Mouse (Mus musculus) hindbrain, embryonic 16.5 days (tissue): ENCODE measurements around the gene Kat6b. TPM values are rescaled to one million over a fixed set of nuclear protein-coding genes. Genes with fewer than 3 reads are reported as not detected.

Experiments used
- ATAC-seq: fragments of 200-750 bp; cut with Nextera tagmentation; 2 replicates; pipeline ENCODE4 v1.8.0; 2017; ENCODE audit warnings: moderate TSS enrichment, moderate library complexity
- H3K27ac ChIP-seq: fragments of 300-500 bp; sonication (generic); 2 replicates; pipeline ENCODE4 v1.5.1; 2014; ENCODE audit warnings: low read depth, mild to moderate bottlenecking, control low read depth, low read length, moderate library complexity
- H3K27me3 ChIP-seq: fragments of 300-500 bp; sonication (generic); replicated peaks from 2 replicates; pipeline ENCODE4 v1.6.1; 2014; ENCODE audit warnings: low read length; ENCODE audit not compliant: control insufficient read depth, insufficient read depth
- H3K36me3 ChIP-seq: fragments of 300-500 bp; sonication (generic); 2 replicates; pipeline ENCODE4 v1.6.1; 2014; ENCODE audit warnings: mild to moderate bottlenecking, low read length, moderate library complexity, mixed read lengths; ENCODE audit not compliant: control insufficient read depth, insufficient read depth
- H3K4me1 ChIP-seq: fragments of 300-500 bp; sonication (generic); 2 replicates; pipeline ENCODE4 v1.6.1; 2014; ENCODE audit warnings: low read depth, low read length; ENCODE audit not compliant: control insufficient read depth, insufficient read depth
- H3K4me2 ChIP-seq: fragments of 300-500 bp; sonication (generic); 2 replicates; pipeline ENCODE4 v1.6.1; 2014; ENCODE audit warnings: mild to moderate bottlenecking, low read length, control low read depth, moderate library complexity
- H3K4me3 ChIP-seq: fragments of 300-500 bp; sonication (generic); 2 replicates; pipeline ENCODE4 v1.5.1; 2014; ENCODE audit warnings: mild to moderate bottlenecking, low read length, control low read depth, moderate library complexity
- H3K9ac ChIP-seq: fragments of 300-500 bp; sonication (generic); 2 replicates; pipeline ENCODE4 v1.6.1; 2014; ENCODE audit warnings: low read depth, mild to moderate bottlenecking, control low read depth, low read length, moderate library complexity
- H3K9me3 ChIP-seq: fragments of 300-500 bp; sonication (generic); 2 replicates; pipeline ENCODE4 v1.6.1; 2014; ENCODE audit warnings: mild to moderate bottlenecking, low read length, moderate library complexity; ENCODE audit not compliant: control insufficient read depth
- WGBS: fragments of 180-500 bp; shearing (Covaris S2); extraction: QIAGEN DNeasy Blood & Tissue Kit; methylation state at CpG from one replicate; pipeline ENCODE4 v1.1.7; 2014; 5-methylcytosine and 5-hydroxymethylcytosine counted together
- polyA plus RNA-seq: library from polyadenylated mRNA; unstranded; fragments of >200 nt; fragmentation: Nextera tagmentation; extraction: Ambion mirVana; gene quantifications from 2 replicates; pipeline ENCODE4 v1.2.1, GENCODE M21; 2015

Kat6b gene
- polyA plus RNA-seq, 1 experiment from 2014 or later: 14.2 TPM

DNA sequence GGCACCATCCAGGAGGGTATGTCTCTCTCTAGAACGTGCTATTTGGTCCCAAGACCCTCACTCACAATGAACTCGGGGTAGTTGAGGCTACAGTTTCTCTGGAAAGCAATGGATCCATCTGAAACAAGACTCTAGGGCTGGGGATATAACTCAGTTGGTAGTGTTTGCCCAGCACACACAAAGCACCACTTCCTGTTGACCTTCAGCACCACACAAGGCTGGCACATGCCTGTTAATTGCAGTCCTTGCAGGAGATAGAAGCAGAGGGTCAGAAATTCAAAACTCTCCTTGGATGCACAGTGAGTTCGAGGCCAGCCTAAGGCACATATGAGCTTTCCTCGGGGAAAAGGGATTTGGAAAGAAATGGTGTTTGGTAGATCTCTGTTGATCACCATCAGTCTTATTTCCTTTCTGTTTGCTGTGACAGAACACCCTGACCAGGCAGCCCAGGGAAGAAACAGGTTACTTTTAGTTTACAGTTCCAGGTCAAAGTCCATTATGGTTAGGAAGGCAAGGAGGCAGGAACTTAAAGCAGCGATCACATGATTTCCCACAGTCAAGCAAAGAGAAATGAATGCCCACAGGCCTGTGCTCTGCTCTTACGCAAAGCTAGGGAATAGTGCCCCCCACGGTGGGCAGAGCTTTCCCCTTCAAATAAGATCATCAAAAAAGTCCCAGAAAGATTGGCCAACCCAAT lies 25.4 kb upstream of the Kat6b start:
- Histone ChIP-seq H3K36me3 (no peaks in the 10 kb centered on the region), H3K4me2 (no peak overlapping the region)
- no peak for ATAC-seq

DNA sequence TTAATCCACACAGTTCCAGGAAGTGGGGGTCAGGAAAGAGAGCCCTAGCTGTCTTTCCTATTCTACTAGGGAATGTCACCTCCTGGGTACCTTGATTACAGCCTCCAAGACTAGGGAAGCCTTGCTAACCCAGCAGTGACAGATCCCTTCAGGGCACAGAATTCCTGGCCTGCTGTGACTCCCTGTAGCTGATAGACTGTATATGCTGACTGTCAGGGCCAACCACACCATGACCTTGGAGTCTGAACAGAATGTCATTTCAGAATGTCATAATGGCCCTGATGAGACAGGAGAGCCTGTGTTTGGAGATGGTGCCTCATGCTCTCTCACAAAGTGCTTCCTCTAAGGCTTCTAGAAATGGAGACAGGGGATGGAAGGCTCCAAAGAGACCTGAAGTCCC lies 24.7 kb upstream of the Kat6b start:
- Histone ChIP-seq H3K4me1 (no peaks in the 10 kb centered on the region), H3K9ac (no peak overlapping the region), H3K36me3 (no peaks in the 10 kb centered on the region), H3K9me3 (no peaks in the 10 kb centered on the region), H3K4me3 (no peak overlapping the region), H3K27ac (no peak overlapping the region), H3K4me2 (no peak overlapping the region), H3K27me3 (no peaks in the 10 kb centered on the region)
- ATAC-seq: no peak

More for the DNA sequence above, 25.4 kb upstream of the Kat6b start:
- no peak overlapping the region for H3K9ac ChIP-seq
- H3K4me1 ChIP-seq: no peaks in the 10 kb centered on the region
- 93% methylated on average over 7 of the region's 7 CpGs for WGBS
- H3K4me3 ChIP-seq: no peak overlapping the region
- H3K9me3 ChIP-seq: no peaks in the 10 kb centered on the region
- no peaks in the 10 kb centered on the region for H3K27me3 ChIP-seq
- H3K27ac ChIP-seq: no peak overlapping the region

DNA sequence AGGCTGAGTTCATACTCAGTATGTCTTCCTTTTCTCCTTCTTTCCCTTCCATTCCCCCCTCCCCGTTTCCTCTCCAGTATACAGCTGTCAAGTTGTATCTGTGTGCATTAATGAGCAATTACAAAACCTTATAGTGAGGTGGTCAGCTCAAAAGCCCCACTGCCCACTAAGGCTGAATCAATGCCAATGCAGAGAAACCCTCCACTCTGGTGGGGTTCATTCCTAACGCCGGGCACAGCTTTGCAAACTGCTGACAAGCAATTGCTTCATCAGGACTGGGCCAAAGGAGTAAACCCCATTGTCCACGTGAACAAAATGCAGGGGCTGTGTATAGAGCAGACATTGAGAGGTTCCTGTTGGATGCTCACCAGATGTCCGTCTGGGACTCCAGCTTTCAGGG lies 23.4 kb upstream of the Kat6b start:
- no peak overlapping the region for H3K9ac ChIP-seq
- no peak overlapping the region for H3K4me3 ChIP-seq
- no peak overlapping the region for H3K4me2 ChIP-seq
- no peaks in the 10 kb centered on the region for H3K9me3 ChIP-seq
- H3K4me1 ChIP-seq: no peaks in the 10 kb centered on the region
- H3K27me3 ChIP-seq: no peaks in the 10 kb centered on the region
- 72% methylated on average over 5 of the region's 5 CpGs for WGBS
- H3K36me3 ChIP-seq: no peaks in the 10 kb centered on the region
- ATAC-seq: no peak
- H3K27ac ChIP-seq: no peak overlapping the region

DNA sequence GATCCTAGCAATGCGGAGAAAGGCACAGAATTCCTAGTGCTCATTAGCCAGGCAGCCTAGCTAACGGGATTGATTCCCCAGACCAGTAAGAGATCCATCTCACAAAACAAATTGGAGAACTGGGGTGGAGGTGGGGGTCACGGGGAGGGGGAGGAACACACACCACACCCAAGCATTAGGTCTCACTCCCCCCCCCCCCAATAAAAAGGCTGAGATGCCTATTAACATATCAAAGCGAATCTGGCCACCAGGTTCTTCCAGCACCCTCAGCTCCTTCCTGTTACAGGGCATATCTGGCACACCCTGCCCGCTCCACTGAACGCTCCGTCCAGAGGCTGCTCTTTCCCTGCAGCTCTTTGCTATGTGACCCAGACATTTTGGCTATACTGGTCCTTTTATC lies 22.5 kb upstream of the Kat6b start:
- Histone ChIP-seq H3K4me3 (no peak overlapping the region), H3K27ac (no peak overlapping the region), H3K4me1 (no peaks in the 10 kb centered on the region), H3K27me3 (no peaks in the 10 kb centered on the region), H3K9ac (no peak overlapping the region; the same call in 1 of the 2 replicates), H3K36me3 (no peaks in the 10 kb centered on the region), H3K4me2 (no peak overlapping the region), H3K9me3 (no peaks in the 10 kb centered on the region)
- WGBS: 76% methylated on average over 7 of the region's 7 CpGs
- no peak for ATAC-seq

DNA sequence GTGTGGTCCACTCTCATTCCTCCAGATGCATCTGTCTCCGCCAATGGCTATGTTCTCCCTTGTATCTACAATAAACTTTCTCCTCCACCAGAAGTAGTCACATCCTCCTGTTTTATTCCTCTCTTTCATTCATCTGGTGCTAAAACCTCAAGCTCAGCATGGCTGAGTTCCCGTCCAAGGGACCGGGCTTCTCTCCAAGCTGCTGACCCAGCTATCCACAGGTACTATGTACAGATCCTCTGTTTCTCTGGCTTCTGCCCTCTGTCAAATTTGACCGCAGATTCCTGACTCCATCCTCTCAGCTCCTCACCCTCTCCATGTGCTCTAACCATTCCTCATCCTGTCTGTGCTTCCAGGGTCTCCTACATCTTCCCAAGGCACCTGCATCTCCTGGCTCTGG lies 22.1 kb upstream of the Kat6b start:
- WGBS: 86% methylated on average over 4 of the region's 4 CpGs

DNA sequence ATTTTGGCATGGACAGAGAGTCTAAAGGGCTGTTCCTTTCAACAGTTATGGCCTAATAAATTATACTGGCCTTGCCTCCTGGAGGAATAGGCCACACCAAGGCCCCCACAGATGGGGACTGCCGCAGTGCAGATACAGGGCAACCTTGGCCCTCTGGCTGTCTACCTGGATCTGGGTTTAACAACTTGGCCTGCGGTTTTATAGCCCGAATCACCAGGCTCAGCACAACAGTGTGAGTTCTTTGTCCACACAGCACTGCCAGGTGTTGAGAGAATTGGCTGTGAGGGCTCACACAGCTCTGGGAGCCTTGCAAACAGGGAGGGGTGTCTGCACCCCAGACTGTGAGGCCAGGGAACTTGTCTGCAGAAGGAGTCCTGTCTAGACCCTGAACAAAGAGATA lies 18.8 kb upstream of the Kat6b start:
- 84% methylated on average over 3 of the region's 3 CpGs for WGBS
- Histone ChIP-seq H3K27me3 (no peaks in the 10 kb centered on the region), H3K9me3 (no peaks in the 10 kb centered on the region), H3K27ac (no peak overlapping the region), H3K4me3 (no peak overlapping the region), H3K9ac (no peak overlapping the region), H3K36me3 (no peaks in the 10 kb centered on the region), H3K4me1 (no peaks in the 10 kb centered on the region), H3K4me2 (no peak overlapping the region)
- ATAC-seq: no peak

More for the DNA sequence above, 22.1 kb upstream of the Kat6b start:
- H3K4me2 ChIP-seq: no peak overlapping the region
- H3K4me3 ChIP-seq: no peak overlapping the region
- H3K9ac ChIP-seq: no peak overlapping the region
- H3K27ac ChIP-seq: no peak overlapping the region
- H3K27me3 ChIP-seq: no peaks in the 10 kb centered on the region
- H3K36me3 ChIP-seq: no peaks in the 10 kb centered on the region
- H3K9me3 ChIP-seq: no peaks in the 10 kb centered on the region
- ATAC-seq: no peak
- no peaks in the 10 kb centered on the region for H3K4me1 ChIP-seq

DNA sequence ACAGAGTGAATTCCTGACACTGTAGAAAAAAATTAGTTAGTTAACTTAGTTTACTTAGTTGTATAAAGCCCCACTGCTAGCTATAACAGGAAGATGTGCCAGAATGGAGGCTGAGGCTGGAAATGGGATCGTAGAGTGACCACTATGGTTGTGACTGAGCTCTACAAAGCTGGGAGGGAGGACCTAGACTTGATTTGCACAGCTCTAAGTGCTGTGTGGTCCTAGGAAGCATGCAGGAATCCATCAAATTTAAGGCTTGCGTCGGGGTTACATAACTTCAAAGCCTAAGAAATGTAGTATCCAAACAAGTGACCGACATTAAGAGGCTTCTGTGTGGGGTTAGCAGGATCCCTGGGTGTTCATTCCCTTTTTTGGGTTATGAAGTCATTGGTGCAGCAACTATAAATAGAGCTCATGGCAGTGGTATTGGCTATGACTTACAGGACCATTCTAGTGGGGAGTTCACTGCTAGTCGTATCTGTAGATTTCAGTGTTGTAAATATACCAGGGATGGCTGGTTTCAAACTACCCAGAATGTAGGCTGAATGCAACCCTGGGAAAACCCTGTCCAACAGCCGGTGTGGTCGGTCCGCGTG lies 18.0 kb upstream of the Kat6b start:
- H3K27me3 ChIP-seq: no peaks in the 10 kb centered on the region
- no peak overlapping the region for H3K27ac ChIP-seq
- H3K9ac ChIP-seq: no peak overlapping the region
- no peaks in the 10 kb centered on the region for H3K36me3 ChIP-seq
- no peaks in the 10 kb centered on the region for H3K9me3 ChIP-seq
- H3K4me2 ChIP-seq: no peak overlapping the region
- 95% methylated on average over 9 of the region's 9 CpGs for WGBS
- no peak overlapping the region for H3K4me3 ChIP-seq
- H3K4me1 ChIP-seq: no peaks in the 10 kb centered on the region
- no peak for ATAC-seq

DNA sequence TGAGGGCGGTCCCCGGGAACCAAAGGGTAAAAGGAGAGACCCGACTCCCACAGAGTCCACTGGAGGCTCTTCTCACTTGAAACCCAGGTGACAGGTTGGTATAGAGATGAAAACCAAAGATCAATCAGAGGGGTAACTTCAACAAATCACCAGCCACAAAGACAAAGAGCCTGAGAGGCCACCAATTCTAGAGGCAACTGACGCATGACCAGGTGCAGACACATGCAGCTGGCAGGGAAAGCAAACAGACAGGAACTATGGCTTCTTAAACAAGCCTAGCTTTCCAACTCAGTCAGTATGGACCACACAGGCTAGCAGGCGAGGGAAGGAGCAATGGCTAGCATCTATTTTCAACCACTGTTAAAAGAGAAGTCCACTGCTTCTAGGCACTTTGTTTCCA lies 10.8 kb upstream of the Kat6b start:
- H3K4me3 ChIP-seq: no peak overlapping the region
- no peak for ATAC-seq
- no peaks in the 10 kb centered on the region for H3K9me3 ChIP-seq
- H3K27ac ChIP-seq: no peak overlapping the region
- 84% methylated on average over 5 of the region's 5 CpGs for WGBS
- no peak overlapping the region for H3K9ac ChIP-seq
- H3K36me3 ChIP-seq: no peaks in the 10 kb centered on the region
- H3K4me1 ChIP-seq: no peaks in the 10 kb centered on the region
- H3K27me3 ChIP-seq: no peaks in the 10 kb centered on the region
- no peak overlapping the region for H3K4me2 ChIP-seq

DNA sequence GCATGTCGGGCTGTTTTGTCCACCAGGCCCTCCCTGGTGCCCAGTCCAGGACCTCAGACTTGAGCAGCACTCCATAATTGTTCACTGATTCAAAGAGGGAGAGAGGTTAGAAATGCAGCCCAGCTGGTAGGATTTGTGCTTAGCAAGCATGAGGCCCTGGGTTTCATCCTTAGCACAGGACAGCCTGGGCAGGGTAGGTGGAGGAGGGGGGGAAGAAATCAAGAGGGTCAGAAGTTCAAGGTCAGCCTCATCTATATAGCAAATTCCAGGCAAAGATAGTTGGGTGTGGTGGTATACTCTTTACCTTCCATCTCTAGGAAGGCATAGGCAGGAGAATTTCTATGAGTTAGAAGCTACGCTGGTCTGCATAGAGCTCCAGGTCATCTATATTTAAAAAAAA lies 9.3 kb upstream of the Kat6b start:
- H3K27ac ChIP-seq: no peak overlapping the region
- no peaks in the 10 kb centered on the region for H3K36me3 ChIP-seq
- no peaks in the 10 kb centered on the region for H3K9me3 ChIP-seq
- 95% methylated on average over 2 of the region's 2 CpGs for WGBS
- H3K4me1 ChIP-seq: no peaks in the 10 kb centered on the region
- H3K9ac ChIP-seq: no peak overlapping the region
- no peak overlapping the region for H3K4me2 ChIP-seq
- H3K27me3 ChIP-seq: no peaks in the 10 kb centered on the region
- ATAC-seq: no peak
- H3K4me3 ChIP-seq: no peak overlapping the region
